Mouse (Mus musculus) liver, embryonic 14.5 days (tissue): Measurements from ENCODE around the gene Mkrn2. TPM values are rescaled to one million over a fixed set of nuclear protein-coding genes. Genes with fewer than 3 reads are reported as not detected.

Experiments used
- ATAC-seq: fragments of 200-750 bp; cut with Nextera tagmentation; 2 replicates; pipeline ENCODE4 v1.8.0; 2017; ENCODE audit warnings: moderate number of reproducible peaks, mild to moderate bottlenecking, moderate library complexity; ENCODE audit not compliant: insufficient read depth
- DNase-seq, 3 experiments: peaks; one replicate each; pipeline ENCODE4 v3.0.0-alpha.2; 2012 to 2013; ENCODE audit warnings: low read depth in 3 of 3, low spot score in 3 of 3
- H3K27ac ChIP-seq: fragments of 300-500 bp; sonication (generic); 2 replicates; pipeline ENCODE4 v1.5.1; 2014; ENCODE audit warnings: moderate library complexity, mild to moderate bottlenecking, control low read depth, inconsistent platforms
- H3K27me3 ChIP-seq: fragments of 300-500 bp; sonication (generic); 2 replicates; pipeline ENCODE4 v1.6.1; 2014; ENCODE audit warnings: mild to moderate bottlenecking, low read length, moderate library complexity; ENCODE audit not compliant: control insufficient read depth, insufficient read depth
- H3K36me3 ChIP-seq: fragments of 300-500 bp; sonication (generic); replicated peaks from 2 replicates; pipeline ENCODE4 v1.6.1; 2014; ENCODE audit warnings: low read depth; ENCODE audit not compliant: control insufficient read depth, insufficient read depth
- H3K4me1 ChIP-seq, 2 experiments: fragments of 200-500 bp in 1 of 2; fragments of 300-500 bp in 1 of 2; sonication (generic) in 1 of 2; replicated peaks; 2 replicates each; pipeline ENCODE4 v1.6.1; 2012 to 2014; ENCODE audit warnings: antibody characterized with exemption in 1 of 2, inconsistent platforms in 1 of 2, low read length in 1 of 2; ENCODE audit not compliant: control insufficient read depth in 2 of 2, insufficient read depth in 2 of 2
- H3K4me2 ChIP-seq: fragments of 300-500 bp; sonication (generic); 2 replicates; pipeline ENCODE4 v1.6.1; 2014; ENCODE audit warnings: low read depth, mild to moderate bottlenecking, control low read depth, moderate library complexity
- H3K4me3 ChIP-seq, 2 experiments: fragments of 200-500 bp in 1 of 2; fragments of 300-500 bp in 1 of 2; sonication (generic) in 1 of 2; 2 replicates each; pipeline ENCODE4 v1.5.1; 2012 to 2014; ENCODE audit warnings: low read depth in 2 of 2, low read length in 2 of 2, mild to moderate bottlenecking in 2 of 2, control low read depth in 1 of 2, inconsistent platforms in 1 of 2, moderate library complexity in 1 of 2; ENCODE audit not compliant: insufficient read depth in 1 of 2
- H3K9ac ChIP-seq: fragments of 300-500 bp; sonication (generic); replicated peaks from 2 replicates; pipeline ENCODE4 v1.6.1; 2014; ENCODE audit warnings: mild to moderate bottlenecking, control low read depth, moderate library complexity
- H3K9me3 ChIP-seq: fragments of 300-500 bp; sonication (generic); 2 replicates; pipeline ENCODE4 v1.6.1; 2016; ENCODE audit warnings: low read length, mixed read lengths; ENCODE audit not compliant: control insufficient read depth
- CTCF ChIP-seq: IDR thresholded peaks from 2 replicates; pipeline ENCODE4 v1.5.1; 2016; ENCODE audit warnings: antibody characterized with exemption, low read depth, control low read depth
- EP300 ChIP-seq: IDR thresholded peaks from 2 replicates; pipeline ENCODE4 v1.6.1; 2016; ENCODE audit warnings: antibody characterized with exemption, low read depth
- WGBS: fragments of 180-500 bp; shearing (Covaris S2); extraction: QIAGEN DNeasy Blood & Tissue Kit; methylation state at CpG from one replicate; pipeline ENCODE4 v1.1.7; 2014; ENCODE audit not compliant: insufficient replicate concordance; 5-methylcytosine and 5-hydroxymethylcytosine counted together
- polyA plus RNA-seq, 2 experiments: library from polyadenylated mRNA; depleted of rRNA in 1 of 2; stranded (reverse) in 1 of 2; unstranded in 1 of 2; fragments of >200 nt; fragmentation: Nextera tagmentation in 1 of 2; extraction: Ambion mirVana in 1 of 2; gene quantifications; 2 replicates each; pipeline versions ENCODE4 v1.2.1 to v1.2.3; 2012 to 2014

Gene Mkrn2
- polyA plus RNA-seq, 2 experiments, result 8.9 to 9.4 TPM

DNA sequence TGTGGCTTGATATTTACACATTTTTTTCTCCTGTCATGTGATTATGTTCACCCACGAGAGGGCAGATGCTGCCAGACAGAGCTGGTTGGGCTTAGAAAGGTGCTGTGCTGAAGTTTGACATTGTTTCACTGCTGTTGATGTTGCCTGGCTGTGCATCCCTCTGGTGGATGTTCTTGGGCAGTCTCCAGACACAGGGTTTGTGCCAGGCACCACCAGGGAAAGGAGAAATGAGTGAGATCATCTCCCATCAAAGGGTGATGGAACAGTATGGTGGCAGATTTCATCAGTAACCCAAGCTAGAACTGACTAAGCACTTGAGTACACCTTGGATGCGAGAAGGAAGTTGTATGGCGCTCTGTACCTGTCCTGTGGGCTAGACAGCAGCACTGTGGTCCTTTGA is 14.3 kb downstream of the Mkrn2 start:
- H3K36me3 ChIP-seq, result peaks cover 49% of the 10 kb centered on the region
- no peaks in the 10 kb centered on the region; a peak in 1 of 4 replicates for H3K4me1 ChIP-seq
- H3K27ac ChIP-seq, result no peak overlapping the region
- no peak for DNase-seq
- whole genome bisulfite sequencing, result 78% methylated on average over 3 of the region's 3 CpGs
- no peak overlapping the region for H3K4me2 ChIP-seq
- no peaks in the 10 kb centered on the region for H3K9me3 ChIP-seq
- ATAC-seq, result no peak
- H3K9ac ChIP-seq, result no peak overlapping the region
- H3K4me3 ChIP-seq, result no peak overlapping the region
- TF ChIP-seq EP300, result no peak
- TF ChIP-seq CTCF, result no peak
- H3K27me3 ChIP-seq, result no peaks in the 10 kb centered on the region

GRCm38 (mm10) chr6:115619818-115620217 is 18.1 kb downstream of the Mkrn2 start:
- H3K4me2 ChIP-seq, result no peak overlapping the region
- H3K27me3 ChIP-seq, result no peaks in the 10 kb centered on the region
- 62% methylated on average over 10 of the region's 10 CpGs for WGBS
- H3K4me1 ChIP-seq, result no peaks in the 10 kb centered on the region; a peak in 1 of 4 replicates
- DNase-seq, result no peak
- peak; percentile 8; the same call in 1 of the 2 replicates for ATAC-seq
- no peaks in the 10 kb centered on the region for H3K9me3 ChIP-seq
- TF ChIP-seq CTCF (no peak), EP300 (no peak)
- H3K4me3 ChIP-seq, result no peak overlapping the region
- peaks cover 64% of the 10 kb centered on the region for H3K36me3 ChIP-seq
- H3K27ac ChIP-seq, result no peak overlapping the region
- no peak overlapping the region for H3K9ac ChIP-seq

GRCm38 (mm10) chr6:115620942-115621341 is 19.2 kb downstream of the Mkrn2 start:
- no peaks in the 10 kb centered on the region; a peak in 1 of 4 replicates for H3K4me1 ChIP-seq
- WGBS, result 73% methylated on average over 1 of the region's 1 CpGs
- H3K9me3 ChIP-seq, result no peaks in the 10 kb centered on the region
- no peak overlapping the region for H3K9ac ChIP-seq
- no peak for TF ChIP-seq EP300
- H3K36me3 ChIP-seq, result peaks cover 69% of the 10 kb centered on the region
- ATAC-seq (no peak), DNase-seq (no peak)
- H3K27ac ChIP-seq, result no peak overlapping the region
- H3K27me3 ChIP-seq, result no peaks in the 10 kb centered on the region
- no peak overlapping the region for H3K4me2 ChIP-seq
- no peak overlapping the region for H3K4me3 ChIP-seq

- WGBS, result 84% methylated on average over 5 of the region's 5 CpGs
- Histone ChIP-seq H3K27me3 (no peaks in the 10 kb centered on the region), H3K4me3 (no peak overlapping the region), H3K27ac (no peak overlapping the region), H3K4me2 (no peak overlapping the region), H3K4me1 (no peaks in the 10 kb centered on the region), H3K9ac (no peak overlapping the region), H3K36me3 (peaks cover 33% of the 10 kb centered on the region), H3K9me3 (no peaks in the 10 kb centered on the region)
- no peak for TF ChIP-seq CTCF
- no peak for TF ChIP-seq EP300
- ATAC-seq (no peak), DNase-seq (no peak)
Observed at GRCm38 (mm10) chr6:115626121-115626520, 24.4 kb downstream of the Mkrn2 start.

- no peaks in the 10 kb centered on the region for H3K27me3 ChIP-seq
- no peak overlapping the region for H3K27ac ChIP-seq
- no peak overlapping the region for H3K4me3 ChIP-seq
- DNase-seq, result no peak
- ATAC-seq, result no peak
- no peak overlapping the region for H3K9ac ChIP-seq
- TF ChIP-seq EP300 (no peak), CTCF (no peak)
- no peak overlapping the region for H3K4me2 ChIP-seq
- H3K36me3 ChIP-seq, result peaks cover 28% of the 10 kb centered on the region
- 79% methylated on average over 3 of the region's 3 CpGs for WGBS
- H3K9me3 ChIP-seq, result no peaks in the 10 kb centered on the region
- no peaks in the 10 kb centered on the region for H3K4me1 ChIP-seq
Observed at GRCm38 (mm10) chr6:115631056-115631795, 29.5 kb downstream of the Mkrn2 start.
